Mouse (Mus musculus) kidney, adult 2 months (tissue): Measurements from ENCODE around the gene Nme6.

Experiments used
- CTCF ChIP-seq: fragments of 200-500 bp; conservative IDR thresholded peaks from 2 replicates; pipeline ENCODE4 v1.5.1; 2011; ENCODE audit warnings: low read depth, mild to moderate bottlenecking, control low read depth, low read length, moderate library complexity, mixed read lengths; ENCODE audit not compliant: insufficient read depth, insufficient read length
- POLR2A ChIP-seq: fragments of 200-500 bp; IDR thresholded peaks from one replicate; pipeline ENCODE4 v1.6.1; 2011; ENCODE audit warnings: low read depth, low read length, control low read depth

- TF ChIP-seq CTCF (no peak), POLR2A (no peak)
Measured at GRCm38 (mm10) chr9:109875695-109876601, 43.4 kb downstream of the Nme6 start.
